Mouse (Mus musculus) spleen, adult 2 months (tissue): Measurements from ENCODE around the gene Aqr.

Experiments used
- CTCF ChIP-seq: fragments of 200-500 bp; IDR thresholded peaks from 2 replicates; pipeline ENCODE4 v1.5.1; 2011; ENCODE audit warnings: mild to moderate bottlenecking, inconsistent platforms; ENCODE audit not compliant: insufficient read depth, insufficient read length, insufficient replicate concordance; ENCODE audit errors: extremely low read depth
- POLR2A ChIP-seq: fragments of 200-500 bp; IDR thresholded peaks from 2 replicates; pipeline ENCODE4 v1.6.1; 2011; ENCODE audit warnings: low read depth, low read length, inconsistent platforms

GRCm38 (mm10) chr2:114054129-114054528, 132.7 kb downstream of the Aqr start:
- no peak for TF ChIP-seq CTCF
- TF ChIP-seq POLR2A: no peak
